Mouse (Mus musculus): ENCODE results near the gene Mroh2b. TPM values are rescaled to one million over a fixed set of nuclear protein-coding genes. Genes with fewer than 3 reads are reported as not detected.

The Mroh2b gene
- not detected in 2 replicates for polyA plus RNA-seq (2014; fragmentation: Nextera tagmentation; extraction: Ambion mirVana)

GRCm38 (mm10) chr15:4898437-4898836 is at the start of gene Mroh2b:
Gene Mroh2b, plus strand, starts transcription at chr15:4898737.
- H3K36me3 ChIP-seq (ENCODE audit: control insufficient read depth, insufficient read depth, low read length), result no peaks in the 10 kb centered on the region
- no peaks in the 10 kb centered on the region for H3K9me3 ChIP-seq (ENCODE audit: control insufficient read depth, low read depth, low read length)
- 100% methylated on average over 1 of the region's 1 CpGs for WGBS
- H3K27ac ChIP-seq (ENCODE audit: low read length), result no peak within 1 kb of the TSS
- H3K27me3 ChIP-seq (ENCODE audit: control insufficient read depth, insufficient read depth, low read length), result no peaks in the 10 kb centered on the region
- no peak within 1 kb of the TSS for H3K4me2 ChIP-seq (replicated peaks; ENCODE audit: low read depth, low read length)
- no peak within 1 kb of the TSS for H3K4me3 ChIP-seq (ENCODE audit: low read depth, low read length)
- no peak within 1 kb of the TSS for H3K9ac ChIP-seq (replicated peaks; ENCODE audit: low read depth, low read length)
- H3K4me1 ChIP-seq (ENCODE audit: control insufficient read depth, insufficient read depth, low read length), result no peaks in the 10 kb centered on the region
- ATAC-seq (ENCODE audit: insufficient number of reproducible peaks, insufficient read depth, low FRiP score, low read depth), result no peak

DNA sequence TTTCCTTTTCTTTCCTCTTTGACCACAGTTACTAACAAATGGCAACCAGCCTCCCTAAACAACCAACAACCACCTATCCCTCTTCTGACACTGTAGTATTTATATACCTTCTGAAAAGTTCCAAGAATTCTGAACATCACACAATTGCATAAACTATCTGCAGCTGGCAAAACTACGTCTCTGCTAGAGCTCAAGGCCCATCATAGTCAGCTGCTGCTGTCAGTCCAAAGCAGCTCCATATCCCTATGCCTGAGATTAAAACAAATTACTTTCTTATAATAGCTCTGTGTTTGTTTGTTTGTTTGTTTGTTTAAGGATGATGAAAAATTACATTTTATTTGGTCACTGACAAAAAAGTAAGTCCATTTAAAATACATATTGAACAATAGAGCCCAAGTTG is 48.5 kb upstream of the Mroh2b start:
- Histone ChIP-seq H3K9me3 (ENCODE audit: control insufficient read depth, low read depth, low read length) (no peaks in the 10 kb centered on the region), H3K9ac (replicated peaks; ENCODE audit: low read depth, low read length) (no peak overlapping the region), H3K4me1 (ENCODE audit: control insufficient read depth, insufficient read depth, low read length) (no peaks in the 10 kb centered on the region), H3K4me2 (replicated peaks; ENCODE audit: low read depth, low read length) (no peak overlapping the region), H3K4me3 (ENCODE audit: low read depth, low read length) (no peak overlapping the region), H3K27me3 (ENCODE audit: control insufficient read depth, insufficient read depth, low read length) (no peaks in the 10 kb centered on the region), H3K36me3 (ENCODE audit: control insufficient read depth, insufficient read depth, low read length) (no peaks in the 10 kb centered on the region), H3K27ac (ENCODE audit: low read length) (no peak overlapping the region)
- 77% methylated on average over 1 of the region's 1 CpGs for WGBS
- ATAC-seq (ENCODE audit: insufficient number of reproducible peaks, insufficient read depth, low FRiP score, low read depth), result no peak

GRCm38 (mm10) chr15:4894962-4895361 is 3.6 kb upstream of the Mroh2b start:
- Histone ChIP-seq H3K27ac (ENCODE audit: low read length) (no peak overlapping the region), H3K9me3 (ENCODE audit: control insufficient read depth, low read depth, low read length) (no peaks in the 10 kb centered on the region), H3K9ac (replicated peaks; ENCODE audit: low read depth, low read length) (no peak overlapping the region), H3K4me3 (ENCODE audit: low read depth, low read length) (no peak overlapping the region), H3K36me3 (ENCODE audit: control insufficient read depth, insufficient read depth, low read length) (no peaks in the 10 kb centered on the region), H3K4me2 (replicated peaks; ENCODE audit: low read depth, low read length) (no peak overlapping the region), H3K27me3 (ENCODE audit: control insufficient read depth, insufficient read depth, low read length) (no peaks in the 10 kb centered on the region), H3K4me1 (ENCODE audit: control insufficient read depth, insufficient read depth, low read length) (no peaks in the 10 kb centered on the region)
- ATAC-seq (ENCODE audit: insufficient number of reproducible peaks, insufficient read depth, low FRiP score, low read depth), result no peak
- 72% methylated on average over 3 of the region's 3 CpGs for WGBS

DNA sequence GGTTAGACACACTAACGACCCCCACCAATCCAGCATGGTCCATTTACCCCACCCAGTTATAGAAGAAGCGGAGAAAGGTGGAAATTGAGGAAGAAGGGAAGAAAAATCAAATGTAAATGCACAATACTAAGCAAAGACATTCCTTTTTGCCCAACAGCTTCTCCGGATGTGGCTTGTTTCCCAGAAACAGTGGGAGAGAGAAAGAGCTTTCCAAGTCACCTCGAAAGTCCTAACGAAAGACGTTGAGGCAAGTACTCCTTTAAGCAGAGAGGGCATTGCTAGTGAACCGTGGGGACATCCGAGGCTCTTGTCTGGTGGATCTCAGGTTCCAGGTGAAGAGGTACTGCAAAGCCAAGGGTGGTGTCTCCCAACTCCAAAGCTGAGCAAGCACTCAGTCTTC is 36.2 kb downstream of the Mroh2b start:
- no peak for ATAC-seq (ENCODE audit: insufficient number of reproducible peaks, insufficient read depth, low FRiP score, low read depth)
- 93% methylated on average over 8 of the region's 8 CpGs for WGBS
- Histone ChIP-seq H3K4me2 (replicated peaks; ENCODE audit: low read depth, low read length) (no peak overlapping the region), H3K9ac (replicated peaks; ENCODE audit: low read depth, low read length) (no peak overlapping the region), H3K4me1 (ENCODE audit: control insufficient read depth, insufficient read depth, low read length) (no peaks in the 10 kb centered on the region), H3K27me3 (ENCODE audit: control insufficient read depth, insufficient read depth, low read length) (no peaks in the 10 kb centered on the region), H3K36me3 (ENCODE audit: control insufficient read depth, insufficient read depth, low read length) (no peaks in the 10 kb centered on the region), H3K27ac (ENCODE audit: low read length) (no peak overlapping the region), H3K9me3 (ENCODE audit: control insufficient read depth, low read depth, low read length) (no peaks in the 10 kb centered on the region), H3K4me3 (ENCODE audit: low read depth, low read length) (no peak overlapping the region)

DNA sequence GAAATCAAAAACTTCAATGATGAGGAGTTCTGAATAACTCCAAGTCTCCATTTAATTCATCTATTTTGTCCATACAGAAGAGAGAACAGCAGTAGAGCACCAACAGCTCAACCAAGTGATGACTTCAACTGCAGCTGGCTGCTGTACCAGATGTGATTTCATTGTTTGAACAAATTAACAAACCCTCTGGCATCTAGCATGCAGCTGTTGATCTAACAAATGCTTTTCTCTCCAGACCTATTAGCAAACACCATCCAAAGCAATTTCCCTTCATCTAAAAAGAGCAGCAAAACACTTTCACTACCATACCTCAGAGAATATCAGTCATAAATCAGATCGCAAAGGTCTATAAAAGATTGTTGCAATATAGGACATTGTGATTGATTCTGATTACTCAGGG is 74.8 kb downstream of the Mroh2b start:
- no peak overlapping the region for H3K4me2 ChIP-seq (replicated peaks; ENCODE audit: low read depth, low read length)
- WGBS, result 82% methylated on average over 1 of the region's 1 CpGs

GRCm38 (mm10) chr15:5002903-5003302 is 104.4 kb downstream of the Mroh2b start:
- Histone ChIP-seq H3K9me3 (ENCODE audit: control insufficient read depth, low read depth, low read length) (no peaks in the 10 kb centered on the region), H3K9ac (replicated peaks; ENCODE audit: low read depth, low read length) (no peak overlapping the region), H3K4me2 (replicated peaks; ENCODE audit: low read depth, low read length) (no peak overlapping the region), H3K36me3 (ENCODE audit: control insufficient read depth, insufficient read depth, low read length) (no peaks in the 10 kb centered on the region), H3K4me1 (ENCODE audit: control insufficient read depth, insufficient read depth, low read length) (no peaks in the 10 kb centered on the region), H3K27me3 (ENCODE audit: control insufficient read depth, insufficient read depth, low read length) (no peaks in the 10 kb centered on the region), H3K27ac (ENCODE audit: low read length) (no peak overlapping the region), H3K4me3 (ENCODE audit: low read depth, low read length) (no peak overlapping the region)
- no peak for ATAC-seq (ENCODE audit: insufficient number of reproducible peaks, insufficient read depth, low FRiP score, low read depth)
- 34% methylated on average over 2 of the region's 2 CpGs for WGBS

More for the DNA sequence above, 74.8 kb downstream of the Mroh2b start:
- H3K36me3 ChIP-seq (ENCODE audit: control insufficient read depth, insufficient read depth, low read length), result no peaks in the 10 kb centered on the region
- no peaks in the 10 kb centered on the region for H3K4me1 ChIP-seq (ENCODE audit: control insufficient read depth, insufficient read depth, low read length)
- H3K9ac ChIP-seq (replicated peaks; ENCODE audit: low read depth, low read length), result no peak overlapping the region
- no peak for ATAC-seq (ENCODE audit: insufficient number of reproducible peaks, insufficient read depth, low FRiP score, low read depth)
- no peaks in the 10 kb centered on the region for H3K9me3 ChIP-seq (ENCODE audit: control insufficient read depth, low read depth, low read length)
- no peak overlapping the region for H3K4me3 ChIP-seq (ENCODE audit: low read depth, low read length)
- H3K27ac ChIP-seq (ENCODE audit: low read length), result no peak overlapping the region
- no peaks in the 10 kb centered on the region for H3K27me3 ChIP-seq (ENCODE audit: control insufficient read depth, insufficient read depth, low read length)

DNA sequence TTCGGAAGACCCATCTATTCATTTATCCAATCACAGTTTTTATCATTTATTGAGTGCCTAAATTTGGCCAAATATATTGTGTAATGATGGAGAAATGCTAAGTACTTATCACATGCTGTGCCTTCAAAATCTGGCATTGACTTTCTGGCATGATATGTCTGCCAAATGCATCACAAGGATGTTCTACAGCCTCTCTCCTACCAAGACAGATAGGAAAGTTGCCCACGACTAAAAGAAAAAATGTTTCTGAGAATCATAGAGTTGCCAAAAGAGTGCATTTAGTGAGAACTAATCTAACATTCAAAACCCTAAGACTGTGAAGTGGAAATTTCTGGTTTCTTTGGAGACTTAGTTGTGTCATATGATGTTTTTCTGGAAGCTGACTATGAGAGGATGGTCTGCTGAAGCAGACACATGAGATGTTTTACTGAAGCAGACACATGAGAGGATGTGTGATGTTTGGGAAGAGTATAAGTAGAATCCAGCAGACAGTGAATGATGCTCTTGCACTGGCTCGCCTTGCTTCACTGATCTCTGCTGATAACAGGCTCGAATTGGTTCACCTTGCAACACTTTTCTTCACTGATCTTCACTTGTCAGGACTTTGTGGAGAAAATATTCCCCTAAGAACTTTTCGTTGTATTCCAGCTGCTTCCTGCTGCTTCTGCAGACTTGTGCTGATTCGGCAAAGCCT is 105.1 kb downstream of the Mroh2b start:
- Histone ChIP-seq H3K4me2 (replicated peaks; ENCODE audit: low read depth, low read length) (no peak overlapping the region), H3K27ac (ENCODE audit: low read length) (no peak overlapping the region), H3K4me3 (ENCODE audit: low read depth, low read length) (no peak overlapping the region), H3K4me1 (ENCODE audit: control insufficient read depth, insufficient read depth, low read length) (no peaks in the 10 kb centered on the region), H3K9me3 (ENCODE audit: control insufficient read depth, low read depth, low read length) (no peaks in the 10 kb centered on the region), H3K9ac (replicated peaks; ENCODE audit: low read depth, low read length) (no peak overlapping the region), H3K36me3 (ENCODE audit: control insufficient read depth, insufficient read depth, low read length) (no peaks in the 10 kb centered on the region), H3K27me3 (ENCODE audit: control insufficient read depth, insufficient read depth, low read length) (no peaks in the 10 kb centered on the region)
- WGBS, result 72% methylated on average over 6 of the region's 6 CpGs
- ATAC-seq (ENCODE audit: insufficient number of reproducible peaks, insufficient read depth, low FRiP score, low read depth), result no peak

DNA sequence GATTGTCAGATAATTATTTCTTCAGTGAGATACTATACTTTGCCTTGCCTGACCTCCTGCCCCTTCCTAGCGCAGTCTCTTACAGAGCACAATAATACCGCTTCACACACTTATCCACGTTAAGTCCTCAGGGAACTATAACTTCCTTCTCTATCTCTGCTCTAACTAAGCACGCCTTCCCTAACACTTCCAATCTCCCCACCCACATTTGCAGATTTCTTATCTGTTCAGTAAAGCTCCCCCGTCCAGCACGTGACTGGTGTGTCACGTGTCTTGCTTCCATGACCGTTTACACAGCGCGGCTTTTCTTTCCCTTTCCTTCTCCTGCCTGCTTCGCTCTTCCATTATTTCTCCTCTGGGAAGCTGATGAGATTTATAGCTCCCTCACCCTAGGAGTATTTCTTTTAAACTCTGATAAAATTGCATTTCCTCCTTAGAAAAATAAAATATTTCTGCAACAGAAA is 111.1 kb downstream of the Mroh2b start:
- Histone ChIP-seq H3K36me3 (ENCODE audit: control insufficient read depth, insufficient read depth, low read length) (no peaks in the 10 kb centered on the region), H3K4me3 (ENCODE audit: low read depth, low read length) (no peak overlapping the region), H3K4me1 (ENCODE audit: control insufficient read depth, insufficient read depth, low read length) (no peaks in the 10 kb centered on the region), H3K27ac (ENCODE audit: low read length) (no peak overlapping the region), H3K9ac (replicated peaks; ENCODE audit: low read depth, low read length) (no peak overlapping the region), H3K4me2 (replicated peaks; ENCODE audit: low read depth, low read length) (no peak overlapping the region), H3K27me3 (ENCODE audit: control insufficient read depth, insufficient read depth, low read length) (no peaks in the 10 kb centered on the region), H3K9me3 (ENCODE audit: control insufficient read depth, low read depth, low read length) (no peaks in the 10 kb centered on the region)
- WGBS, result 53% methylated on average over 11 of the region's 11 CpGs
- peak; percentile 53; the same call in 1 of the 2 replicates for ATAC-seq (ENCODE audit: insufficient number of reproducible peaks, insufficient read depth, low FRiP score, low read depth)
